Mouse (Mus musculus) telencephalon, adult 2 months (tissue): ENCODE results near the gene 1700037C18Rik.
"Not testable (repeated sequence)": the region's sequence is repeated elsewhere in the genome, so short reads cannot be mapped to it uniquely, and the experiment has no call there.

Source experiments
- DNase-seq: peaks from one replicate; pipeline ENCODE4 v3.0.0-alpha.2; 2011; ENCODE audit warnings: low read depth, low spot score

The 1700037C18Rik gene

GRCm38 (mm10) chr16:3872216-3873047 is 36.1 kb downstream of the 1700037C18Rik start, which contains the start of gene Naa60:
Naa60 (plus strand) TSS chr16:3872375.
- peak; percentile 91 for DNase-seq

GRCm38 (mm10) chr16:3871815-3872214 is 36.7 kb downstream of the 1700037C18Rik start:
- DNase-seq, result no peak

- no peak for DNase-seq
These were observed 49.2 kb downstream of the 1700037C18Rik start for GRCm38 (mm10) chr16:3859254-3859653.

GRCm38 (mm10) chr16:3855776-3856175 is 52.7 kb downstream of the 1700037C18Rik start:
- no peak for DNase-seq

- no peak for DNase-seq
These were observed 53.9 kb downstream of the 1700037C18Rik start for GRCm38 (mm10) chr16:3854437-3855182.

GRCm38 (mm10) chr16:3852586-3852985 is 55.9 kb downstream of the 1700037C18Rik start:
- no peak for DNase-seq

GRCm38 (mm10) chr16:3851301-3851700 is 57.2 kb downstream of the 1700037C18Rik start:
- not testable (repeated sequence) for DNase-seq

GRCm38 (mm10) chr16:3848416-3848815 is 60.1 kb downstream of the 1700037C18Rik start:
- no peak for DNase-seq

- no peak for DNase-seq
These were observed 60.6 kb downstream of the 1700037C18Rik start for GRCm38 (mm10) chr16:3847871-3848270.

- DNase-seq, result peak; percentile 96
These were observed 61.6 kb downstream of the 1700037C18Rik start, which contains the start of gene Zfp174 for GRCm38 (mm10) chr16:3846711-3847518. Zfp174 (plus strand) TSS chr16:3847268.
